Mouse (Mus musculus): Measurements from ENCODE around the gene Pknox1. TPM values are rescaled to one million over a fixed set of nuclear protein-coding genes. Genes with fewer than 3 reads are reported as not detected.
"Not testable (repeated sequence)": the region's sequence is repeated elsewhere in the genome, so short reads cannot be mapped to it uniquely, and the experiment has no call there.

The Pknox1 gene
- polyA plus RNA-seq, 1 experiment = 0.36 TPM

GRCm38 (mm10) chr17:31531441-31532158 lies 32.9 kb upstream of the Pknox1 start:
- Histone ChIP-seq H3K36me3 (ENCODE audit: control insufficient read depth) (peaks cover 35% of the 10 kb centered on the region), H3K4me3 (replicated peaks) (no peak overlapping the region), H3K9me3 (ENCODE audit: control insufficient read depth, low read length) (no peaks in the 10 kb centered on the region; the same call in 1 of the 2 replicates), H3K4me1 (ENCODE audit: control insufficient read depth) (no peaks in the 10 kb centered on the region), H3K27me3 (ENCODE audit: control insufficient read depth) (no peaks in the 10 kb centered on the region)
- TF ChIP-seq GATA1 (IDR thresholded peaks at IDR 0.05; ENCODE audit: low read length) (no peak), TAL1 (IDR thresholded peaks at IDR 0.05; ENCODE audit: low read length) (no peak)

GRCm38 (mm10) chr17:31532331-31532730 lies 32.2 kb upstream of the Pknox1 start:
- H3K36me3 ChIP-seq (ENCODE audit: control insufficient read depth) = peaks cover 28% of the 10 kb centered on the region
- H3K4me1 ChIP-seq (ENCODE audit: control insufficient read depth); H3K27me3 ChIP-seq (ENCODE audit: control insufficient read depth); H3K9me3 ChIP-seq (ENCODE audit: control insufficient read depth, low read length); H3K4me3 ChIP-seq (replicated peaks): not testable (repeated sequence)

- peaks cover 10% of the 10 kb centered on the region for H3K36me3 ChIP-seq (ENCODE audit: control insufficient read depth)
- H3K4me1 ChIP-seq (ENCODE audit: control insufficient read depth) = no peaks in the 10 kb centered on the region
- no peak overlapping the region for H3K4me3 ChIP-seq (replicated peaks)
- no peaks in the 10 kb centered on the region; the same call in 1 of the 2 replicates for H3K9me3 ChIP-seq (ENCODE audit: control insufficient read depth, low read length)
- TF ChIP-seq TAL1 (IDR thresholded peaks at IDR 0.05; ENCODE audit: low read length) (no peak), GATA1 (IDR thresholded peaks at IDR 0.05; ENCODE audit: low read length) (no peak)
- H3K27me3 ChIP-seq (ENCODE audit: control insufficient read depth) = no peaks in the 10 kb centered on the region
Observed at GRCm38 (mm10) chr17:31535358-31535757, 29.2 kb upstream of the Pknox1 start.

GRCm38 (mm10) chr17:31535871-31536629 lies 28.5 kb upstream of the Pknox1 start:
- Histone ChIP-seq H3K27me3 (ENCODE audit: control insufficient read depth) (no peaks in the 10 kb centered on the region), H3K36me3 (ENCODE audit: control insufficient read depth) (peaks cover 6% of the 10 kb centered on the region), H3K4me1 (ENCODE audit: control insufficient read depth) (no peaks in the 10 kb centered on the region), H3K4me3 (replicated peaks) (no peak overlapping the region), H3K9me3 (ENCODE audit: control insufficient read depth, low read length) (no peaks in the 10 kb centered on the region; the same call in 1 of the 2 replicates)
- TF ChIP-seq GATA1 (IDR thresholded peaks at IDR 0.05; ENCODE audit: low read length) (no peak), TAL1 (IDR thresholded peaks at IDR 0.05; ENCODE audit: low read length) (no peak)

GRCm38 (mm10) chr17:31540101-31540500 lies 24.4 kb upstream of the Pknox1 start:
- Histone ChIP-seq H3K9me3 (ENCODE audit: control insufficient read depth, low read length) (no peaks in the 10 kb centered on the region), H3K4me3 (replicated peaks) (no peak overlapping the region), H3K27me3 (ENCODE audit: control insufficient read depth) (no peaks in the 10 kb centered on the region), H3K36me3 (ENCODE audit: control insufficient read depth) (no peaks in the 10 kb centered on the region), H3K4me1 (ENCODE audit: control insufficient read depth) (no peaks in the 10 kb centered on the region)
- TF ChIP-seq TAL1 (IDR thresholded peaks at IDR 0.05; ENCODE audit: low read length) (no peak), GATA1 (IDR thresholded peaks at IDR 0.05; ENCODE audit: low read length) (no peak)

- no peak overlapping the region for H3K4me3 ChIP-seq (replicated peaks)
- H3K27me3 ChIP-seq (ENCODE audit: control insufficient read depth) = no peaks in the 10 kb centered on the region
- H3K9me3 ChIP-seq (ENCODE audit: control insufficient read depth, low read length) = no peaks in the 10 kb centered on the region
- TF ChIP-seq GATA1 (IDR thresholded peaks at IDR 0.05; ENCODE audit: low read length) (no peak), TAL1 (IDR thresholded peaks at IDR 0.05; ENCODE audit: low read length) (no peak)
- no peaks in the 10 kb centered on the region for H3K4me1 ChIP-seq (ENCODE audit: control insufficient read depth)
- no peaks in the 10 kb centered on the region for H3K36me3 ChIP-seq (ENCODE audit: control insufficient read depth)
Observed at GRCm38 (mm10) chr17:31540809-31541459, 23.6 kb upstream of the Pknox1 start.

- Histone ChIP-seq H3K9me3 (ENCODE audit: control insufficient read depth, low read length) (no peaks in the 10 kb centered on the region), H3K36me3 (ENCODE audit: control insufficient read depth) (no peaks in the 10 kb centered on the region), H3K4me1 (ENCODE audit: control insufficient read depth) (no peaks in the 10 kb centered on the region), H3K27me3 (ENCODE audit: control insufficient read depth) (no peaks in the 10 kb centered on the region), H3K4me3 (replicated peaks) (no peak overlapping the region)
- no peak for TF ChIP-seq TAL1 (IDR thresholded peaks at IDR 0.05; ENCODE audit: low read length)
- no peak for TF ChIP-seq GATA1 (IDR thresholded peaks at IDR 0.05; ENCODE audit: low read length)
Observed at GRCm38 (mm10) chr17:31541460-31541831, 23.1 kb upstream of the Pknox1 start.

GRCm38 (mm10) chr17:31543574-31543973 lies 21.0 kb upstream of the Pknox1 start:
- TF ChIP-seq GATA1 (IDR thresholded peaks at IDR 0.05; ENCODE audit: low read length) (no peak), TAL1 (IDR thresholded peaks at IDR 0.05; ENCODE audit: low read length) (no peak)
- Histone ChIP-seq H3K4me1 (ENCODE audit: control insufficient read depth) (no peaks in the 10 kb centered on the region), H3K4me3 (replicated peaks) (no peak overlapping the region), H3K36me3 (ENCODE audit: control insufficient read depth) (no peaks in the 10 kb centered on the region), H3K27me3 (ENCODE audit: control insufficient read depth) (no peaks in the 10 kb centered on the region), H3K9me3 (ENCODE audit: control insufficient read depth, low read length) (no peaks in the 10 kb centered on the region)

Data from erythroblast, embryonic 14.5 days (primary cell).